Mouse (Mus musculus): Measurements from ENCODE around the gene Dennd1a.

DNA sequence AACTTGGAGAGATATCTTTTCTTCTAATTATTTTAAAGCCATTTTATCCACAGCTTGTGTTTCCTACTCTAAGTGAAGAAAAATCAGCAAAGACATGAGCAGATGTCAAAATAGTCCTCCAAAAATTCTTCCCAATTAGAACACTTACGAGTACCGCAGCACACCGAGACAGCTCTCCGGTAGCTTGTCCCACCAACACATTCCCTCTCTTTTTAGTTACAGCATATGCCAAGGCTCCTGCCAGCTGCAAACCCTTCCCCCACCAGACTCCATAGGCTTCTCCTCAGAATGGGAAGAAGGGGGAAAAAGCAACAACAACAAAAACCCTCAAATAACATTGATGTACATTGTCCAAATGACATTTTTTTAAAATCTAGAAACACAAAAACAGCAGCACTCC is 322.7 kb downstream of the Dennd1a start:
- TF ChIP-seq USF1 (IDR thresholded peaks at IDR 0.05; ENCODE audit: low read depth), result no peak
- TF ChIP-seq MAX (IDR thresholded peaks at IDR 0.05), result no peak
- TF ChIP-seq CTCF (IDR thresholded peaks at IDR 0.05; ENCODE audit: control insufficient read depth, insufficient read depth, insufficient read length), result no peak
- TF ChIP-seq CEBPB (IDR thresholded peaks at IDR 0.05; ENCODE audit: low read depth), result no peak

Data from C2C12 (cell line).